Mouse (Mus musculus): ENCODE measurements at regions not wholly inside any gene's neighbourhood (a gene's known extent, or its start where the extent isn't known, plus 50 kb on each side); places are given as distances from the start of the nearest gene placed in this dataset.

GRCm38 (mm10) chr10:72533427-72533826 is 121.2 kb upstream of the Zwint start:
- TF ChIP-seq CTCF (IDR thresholded peaks at IDR 0.05; ENCODE audit: extremely low read depth, insufficient read depth, low read length) (no peak), POLR2A (IDR thresholded peaks at IDR 0.05; ENCODE audit: extremely low read depth, insufficient read depth, low read length) (no peak)
